Mouse (Mus musculus) naive thymus-derived CD4-positive, alpha-beta T cell, adult 2 months (primary cell): ENCODE data around the gene Rad18.

Source experiments
- DNase-seq: peaks from one replicate; pipeline ENCODE4 v3.0.0-alpha.2; 2011; ENCODE audit warnings: low read depth

Rad18 gene

GRCm38 (mm10) chr6:112684065-112684464 is 12.4 kb downstream of the Rad18 start:
- DNase-seq: no peak

- no peak for DNase-seq
These were observed 64.4 kb downstream of the Rad18 start for GRCm38 (mm10) chr6:112632071-112632470.

GRCm38 (mm10) chr6:112630291-112630690 is 66.2 kb downstream of the Rad18 start:
- DNase-seq: no peak

- no peak for DNase-seq
These were observed 68.2 kb downstream of the Rad18 start for GRCm38 (mm10) chr6:112628301-112628700.

GRCm38 (mm10) chr6:112622321-112622720 is 74.2 kb downstream of the Rad18 start:
- no peak for DNase-seq

GRCm38 (mm10) chr6:112620027-112620426 is 76.5 kb downstream of the Rad18 start:
- no peak for DNase-seq

- DNase-seq: no peak
These were observed 78.7 kb downstream of the Rad18 start for GRCm38 (mm10) chr6:112617728-112618318.

- DNase-seq: no peak
These were observed 87.5 kb downstream of the Rad18 start for GRCm38 (mm10) chr6:112609027-112609426.

GRCm38 (mm10) chr6:112603866-112604265 is 92.6 kb downstream of the Rad18 start:
- no peak for DNase-seq

- DNase-seq: no peak
These were observed 101.5 kb downstream of the Rad18 start for GRCm38 (mm10) chr6:112594971-112595370.

GRCm38 (mm10) chr6:112587912-112588311 is 108.6 kb downstream of the Rad18 start:
- DNase-seq: no peak

- DNase-seq: no peak
These were observed 109.5 kb downstream of the Rad18 start for GRCm38 (mm10) chr6:112586999-112587398.

- no peak for DNase-seq
These were observed 111.5 kb downstream of the Rad18 start for GRCm38 (mm10) chr6:112584961-112585360.

- no peak for DNase-seq
These were observed 114.5 kb downstream of the Rad18 start for GRCm38 (mm10) chr6:112582022-112582421.

- DNase-seq: no peak
These were observed 119.3 kb downstream of the Rad18 start for GRCm38 (mm10) chr6:112577198-112577597.

GRCm38 (mm10) chr6:112574558-112574957 is 121.9 kb downstream of the Rad18 start:
- DNase-seq: no peak

- DNase-seq: no peak
These were observed 126.1 kb downstream of the Rad18 start for GRCm38 (mm10) chr6:112570413-112570812.
